Mouse (Mus musculus): ENCODE measurements around the gene Elk1.

Elk1 gene

DNA sequence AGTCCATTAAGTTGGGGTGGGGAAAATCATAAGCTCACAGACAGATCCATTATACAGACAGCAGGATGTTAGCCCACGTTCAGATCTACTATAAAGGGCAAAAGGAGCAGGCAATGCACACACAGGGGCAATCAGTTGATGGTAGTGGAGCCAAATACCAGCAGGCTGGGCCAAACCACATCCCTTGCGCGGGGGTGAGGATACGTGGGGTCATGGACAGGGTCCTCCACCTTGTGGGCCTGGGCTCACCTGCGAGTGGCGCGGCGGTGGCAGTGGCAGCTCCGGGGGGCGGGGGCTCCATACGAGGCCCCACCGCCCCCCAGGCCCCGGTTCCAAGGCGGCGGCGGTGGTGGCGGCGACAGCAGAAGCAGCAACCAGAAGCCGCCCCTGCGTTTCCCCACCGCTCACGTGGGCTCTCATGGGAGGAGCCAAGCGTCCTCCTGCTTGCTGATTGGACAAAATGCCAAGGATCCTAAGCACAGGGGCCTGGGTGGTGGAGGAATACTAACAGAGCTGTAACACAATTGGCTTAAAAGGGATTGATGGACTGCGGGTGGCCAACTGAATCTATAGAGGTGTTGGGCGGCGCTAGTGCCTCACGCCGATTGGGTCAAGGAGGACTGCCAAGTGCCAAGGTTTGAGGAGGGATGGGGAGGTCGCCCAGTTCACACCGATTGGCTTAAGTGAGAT, at the start of gene Elk1:
TSS of gene Elk1 (minus strand) at position 418 of the 690 bp plus-strand sequence.
- peak; percentile 64 for DNase-seq (ENCODE audit: low read depth, low spot score)

DNA sequence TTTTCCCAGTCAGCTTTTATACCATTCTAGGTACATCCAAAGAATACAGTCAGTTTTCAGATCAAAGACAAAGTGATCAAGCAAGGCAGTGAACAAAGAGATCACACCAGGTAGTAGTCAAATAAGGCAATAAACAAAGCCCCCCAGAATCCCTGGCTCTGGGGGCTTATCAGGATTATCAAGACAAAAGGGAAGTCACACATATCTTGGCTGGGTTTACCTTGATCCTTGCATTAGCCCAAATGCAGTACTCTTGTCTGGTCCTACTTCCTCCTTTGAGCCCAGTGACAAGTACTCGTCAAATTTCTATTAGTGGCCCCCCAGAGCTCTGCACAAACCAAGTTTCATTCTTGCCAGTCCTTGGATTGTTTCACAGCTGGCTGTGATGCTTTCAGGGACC, 30.5 kb upstream of the Elk1 start:
- no peak for DNase-seq (ENCODE audit: low read depth, low spot score)

DNA sequence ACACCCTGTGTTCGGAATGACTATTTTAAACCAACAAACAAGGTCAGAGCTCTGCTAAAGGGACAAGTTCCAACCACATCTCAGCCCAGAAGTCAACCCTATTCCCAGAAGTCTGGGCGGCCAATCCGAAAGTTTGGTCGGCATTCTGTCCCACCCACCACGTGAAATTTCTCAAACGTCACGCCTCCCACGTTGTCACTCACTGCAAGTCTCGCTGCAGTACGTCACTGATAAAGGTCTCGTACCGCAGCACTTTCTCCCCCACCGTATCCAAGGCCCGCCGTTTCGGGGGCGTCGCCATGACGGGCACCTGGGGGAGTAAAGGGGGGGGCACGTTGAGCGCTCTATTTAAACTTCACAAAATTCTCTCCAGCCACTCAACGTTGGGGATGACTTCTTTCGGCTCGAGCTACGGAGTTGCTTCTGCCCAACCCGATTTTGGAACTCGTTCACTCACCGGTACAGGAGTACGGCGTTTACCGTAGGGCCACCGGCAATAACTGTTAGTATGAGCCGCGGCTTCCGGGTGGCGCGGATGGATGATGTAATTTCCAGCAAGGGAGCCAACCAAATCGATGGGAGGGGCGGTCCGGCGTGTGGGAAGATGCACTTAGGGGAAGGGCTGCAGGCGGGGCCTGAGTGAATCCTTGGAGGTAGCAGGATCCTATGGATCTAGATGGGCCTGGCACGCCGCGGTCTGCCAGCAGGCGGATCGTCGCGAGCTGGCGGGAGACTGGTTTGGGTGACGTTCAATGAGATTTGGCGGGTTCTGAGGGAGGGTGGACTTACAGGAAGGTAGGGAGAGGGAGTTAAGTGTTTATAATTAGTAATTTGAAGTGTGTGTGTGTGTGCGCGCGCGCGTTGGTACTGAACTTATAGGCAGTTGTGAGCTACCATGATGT, 11.3 kb upstream of the Elk1 start, which contains the start of gene Uxt:
TSS of gene Uxt (minus strand) at position 541 of the 902 bp plus-strand sequence.
- DNase-seq (ENCODE audit: low read depth, low spot score) = peak; percentile 71

DNA sequence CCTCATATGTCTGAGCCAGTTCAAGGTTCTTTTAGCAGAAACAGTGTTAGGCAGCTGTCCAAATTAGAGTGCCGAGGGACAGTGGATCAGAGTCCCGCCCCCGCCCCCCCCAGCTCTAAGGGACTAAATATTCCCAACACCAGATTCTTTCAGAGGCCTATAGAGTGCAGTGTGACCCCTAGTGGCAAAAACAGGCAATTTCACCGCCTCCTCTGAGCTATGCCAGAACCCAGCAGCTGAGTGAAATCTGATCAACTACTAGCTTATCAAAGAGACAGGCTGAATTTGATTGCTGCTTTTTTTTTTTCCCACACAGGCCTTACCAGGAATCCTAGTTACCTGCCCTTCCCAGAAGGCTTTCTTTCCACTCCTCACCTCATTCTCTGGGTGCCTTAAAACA, 4.4 kb downstream of the Elk1 start:
- DNase-seq (ENCODE audit: low read depth, low spot score) = no peak

DNA sequence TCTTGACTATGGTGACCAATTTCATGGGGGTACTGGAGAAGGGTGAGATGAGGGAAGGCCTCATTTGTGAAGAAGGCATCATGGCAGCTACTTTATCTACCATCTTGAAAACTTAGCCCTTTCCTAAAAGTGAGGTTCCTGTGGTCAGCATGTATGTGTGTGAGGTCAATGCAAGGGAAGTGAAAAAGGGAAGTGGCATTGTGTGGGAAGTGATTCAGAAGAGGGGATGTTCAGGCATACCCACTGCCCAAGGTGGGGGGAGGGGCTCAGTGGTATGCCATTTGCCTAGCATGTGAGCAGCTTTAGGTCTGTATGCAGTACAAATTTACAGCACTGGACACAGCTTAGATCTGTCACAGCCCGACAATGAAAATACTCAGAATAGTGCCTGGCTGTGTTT, 18.4 kb downstream of the Elk1 start:
- no peak for DNase-seq (ENCODE audit: low read depth, low spot score)

DNA sequence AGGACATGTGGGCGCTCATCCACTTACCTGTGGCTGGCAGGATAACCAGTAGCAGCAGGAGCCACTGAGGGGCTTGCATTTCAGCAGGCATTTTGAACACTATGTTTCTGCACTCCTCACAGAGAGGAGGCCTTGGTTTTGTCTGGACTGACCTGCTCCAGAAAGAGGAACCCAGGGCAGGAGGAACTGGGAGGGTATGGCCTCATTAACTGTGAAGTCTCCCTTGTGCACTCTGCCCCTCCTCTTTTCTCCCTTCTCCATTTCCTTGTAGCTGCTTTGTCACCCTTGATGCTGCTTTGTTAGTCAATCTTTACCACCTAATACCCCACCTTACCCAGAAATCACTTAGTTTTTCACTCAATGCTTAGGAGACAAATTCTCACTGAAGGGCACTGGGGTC, 19.0 kb downstream of the Elk1 start, which contains the start of gene Cfp:
TSS of gene Cfp (minus strand) at position 192 of the 400 bp plus-strand sequence.
- DNase-seq (ENCODE audit: low read depth, low spot score) = no peak

DNA sequence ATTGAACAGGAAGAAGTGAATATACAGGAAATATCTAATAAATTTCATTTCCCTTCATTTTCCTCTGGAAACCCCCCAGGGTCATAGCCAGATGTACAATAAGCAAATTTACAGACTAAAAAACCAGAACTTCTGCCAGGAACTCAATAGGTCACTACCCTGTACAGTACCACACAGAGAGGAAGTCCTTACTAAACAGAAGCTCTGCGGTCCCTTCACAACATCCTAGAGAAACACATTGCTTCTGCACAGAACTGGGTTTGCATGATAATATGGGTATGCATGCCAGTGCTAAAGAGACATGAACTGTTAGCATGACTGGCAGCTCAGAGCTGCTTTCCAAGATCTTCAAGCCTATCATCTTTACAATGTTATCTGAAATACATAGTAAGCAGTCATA, 20.5 kb downstream of the Elk1 start:
- DNase-seq (ENCODE audit: low read depth, low spot score) = no peak

DNA sequence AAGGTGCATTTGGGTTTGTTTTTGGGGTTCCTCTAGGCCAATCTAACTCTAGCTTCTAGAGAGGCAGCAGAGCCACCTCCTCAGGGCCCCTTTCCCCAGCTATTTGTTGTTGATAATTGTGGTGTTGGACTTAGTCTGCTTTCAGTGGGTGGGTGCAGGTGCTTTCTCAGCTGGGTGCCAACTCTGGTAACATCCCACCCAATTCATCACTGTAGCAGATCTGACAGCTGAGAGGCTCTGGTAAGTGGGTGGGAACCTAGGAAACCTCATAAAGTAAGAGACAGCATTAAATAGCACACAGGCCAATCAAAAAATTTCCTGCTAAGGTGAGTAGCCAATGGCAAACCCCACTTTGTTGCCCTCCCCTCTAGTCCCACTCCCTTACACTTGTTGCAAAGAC, 25.4 kb downstream of the Elk1 start:
- DNase-seq (ENCODE audit: low read depth, low spot score) = no peak

DNA sequence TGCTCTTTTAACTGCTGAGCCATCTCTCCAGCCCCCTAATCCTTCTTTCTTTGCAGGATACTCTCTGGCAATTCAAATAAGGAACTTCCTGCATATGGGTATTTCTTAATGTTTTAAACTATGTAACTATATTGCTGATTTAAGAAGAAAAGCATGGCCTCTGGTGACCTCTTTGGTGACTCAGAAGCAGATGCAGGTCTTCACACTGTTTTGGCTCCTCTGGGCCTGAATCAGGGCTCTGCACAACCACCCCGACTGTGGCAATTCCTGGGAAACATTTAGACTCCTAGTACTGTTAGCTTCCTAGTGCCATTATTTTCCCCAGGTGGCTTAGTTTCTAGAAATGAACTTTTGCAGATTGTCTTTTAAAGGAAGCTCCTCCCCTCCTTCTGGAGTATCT, 26.9 kb downstream of the Elk1 start:
- no peak for DNase-seq (ENCODE audit: low read depth, low spot score)

DNA sequence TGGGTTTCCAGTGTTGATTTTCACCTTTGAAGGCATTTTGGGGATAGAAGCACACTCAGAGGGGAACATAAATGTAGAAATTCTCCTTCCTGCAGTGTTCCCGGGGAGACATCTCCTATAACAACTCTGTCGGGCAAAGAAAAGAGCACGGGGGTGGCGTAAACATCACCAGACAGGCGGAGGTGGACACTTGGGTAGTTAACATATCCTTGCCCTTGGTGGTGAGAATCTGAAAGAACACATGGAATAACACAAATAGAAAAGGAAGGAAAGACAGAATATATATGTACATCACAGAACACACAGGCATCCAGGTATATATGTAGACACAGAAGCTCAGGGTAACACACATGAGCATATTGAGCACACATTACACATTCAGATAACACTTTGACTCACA, 29.0 kb downstream of the Elk1 start:
- DNase-seq (ENCODE audit: low read depth, low spot score) = no peak

DNA sequence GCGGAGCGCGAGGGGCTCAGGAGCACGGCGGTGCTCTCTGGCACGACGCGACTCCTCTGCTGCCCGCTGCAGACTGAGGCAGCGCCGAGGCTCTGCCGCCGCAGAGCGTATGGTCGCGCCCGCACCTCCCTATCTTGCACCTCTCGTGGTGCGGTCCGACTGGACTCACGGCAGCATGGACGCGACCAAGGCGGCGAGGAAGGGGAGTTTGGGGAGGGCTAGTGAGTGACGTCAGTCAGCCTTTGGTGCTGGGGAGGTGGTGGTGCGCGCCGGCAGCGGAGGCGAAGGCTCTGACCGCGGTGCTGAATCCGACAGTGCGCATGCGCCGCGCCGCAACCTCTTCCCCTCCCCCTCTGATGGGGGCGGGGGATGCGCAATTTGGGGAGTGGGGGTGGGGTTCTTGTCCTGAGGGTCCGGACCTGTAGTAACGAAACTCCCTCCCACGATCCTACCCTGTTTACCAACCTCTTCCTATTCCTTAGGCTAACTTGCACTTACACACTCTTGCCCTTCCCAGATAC, 29.5 kb downstream of the Elk1 start, which contains the start of gene Syn1:
TSS of gene Syn1 (minus strand) at position 161 of the 521 bp plus-strand sequence.
- no peak for DNase-seq (ENCODE audit: low read depth, low spot score)

DNA sequence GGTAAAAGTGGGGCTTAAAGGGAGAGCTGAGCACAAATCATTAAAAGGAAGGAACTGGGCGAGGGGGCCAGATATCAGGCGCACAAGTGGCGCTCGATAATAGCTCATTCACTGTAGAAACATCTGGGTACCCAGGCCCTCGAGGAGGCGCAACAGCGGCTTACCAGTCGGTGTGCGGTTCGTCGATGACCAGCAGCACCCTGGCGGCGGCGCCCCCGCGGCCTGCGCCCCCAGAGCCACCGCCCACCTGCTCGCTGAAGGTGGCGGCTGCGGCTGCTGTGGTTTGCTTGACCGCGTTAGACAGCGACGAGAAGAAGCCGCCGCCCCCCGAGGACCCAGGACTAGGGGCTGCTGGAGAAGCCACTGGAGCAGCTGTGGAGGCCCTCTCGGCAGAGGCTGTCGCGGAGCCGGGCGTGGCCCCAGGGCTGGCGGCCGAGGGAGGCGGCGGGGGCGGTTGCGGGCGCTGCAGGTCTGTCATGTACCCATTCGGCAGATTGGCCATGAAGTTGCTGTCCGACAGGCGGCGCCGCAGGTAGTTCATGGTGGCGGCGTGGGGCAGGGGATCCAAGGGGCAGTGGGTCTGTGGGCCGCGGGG, 30.1 kb downstream of the Elk1 start:
- no peak for DNase-seq (ENCODE audit: low read depth, low spot score)

DNA sequence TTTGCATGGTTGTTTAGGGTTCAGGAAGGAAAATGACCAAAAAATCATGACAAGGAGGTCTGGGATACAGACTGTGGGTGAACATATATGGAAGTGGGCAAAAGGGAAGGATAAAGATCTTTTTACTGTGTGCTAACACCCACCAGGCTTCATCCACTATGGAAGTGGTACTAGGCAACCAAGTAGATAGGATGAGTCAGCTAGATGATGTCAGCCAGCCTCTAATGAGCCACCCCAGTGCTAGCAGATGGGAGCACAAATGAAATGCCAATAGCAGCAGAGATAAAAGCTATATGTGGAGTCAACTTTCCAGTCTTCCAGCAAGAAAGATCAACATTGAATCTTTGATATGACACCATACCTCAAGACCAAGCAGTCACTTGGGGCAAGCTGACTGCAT, 35.3 kb downstream of the Elk1 start:
- DNase-seq (ENCODE audit: low read depth, low spot score) = no peak

DNA sequence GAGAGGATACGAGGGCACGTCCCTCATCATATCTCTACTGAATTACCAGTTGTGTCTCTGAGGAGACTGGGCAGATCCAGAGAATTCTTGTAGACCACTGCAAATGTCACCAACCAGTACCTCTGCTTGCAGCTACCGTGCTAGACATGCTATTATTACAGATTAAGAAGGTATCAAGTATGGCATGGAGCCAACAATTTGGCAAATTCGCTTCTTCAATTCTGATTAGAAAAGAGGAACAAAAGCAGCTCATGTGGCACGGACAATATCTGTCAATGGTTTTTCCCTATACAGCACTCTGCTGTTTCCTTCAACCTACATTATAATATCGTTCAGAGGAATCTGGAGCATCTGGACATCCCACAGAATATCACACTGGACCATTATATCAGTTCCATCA, 36.7 kb downstream of the Elk1 start:
- DNase-seq (ENCODE audit: low read depth, low spot score) = no peak

DNA sequence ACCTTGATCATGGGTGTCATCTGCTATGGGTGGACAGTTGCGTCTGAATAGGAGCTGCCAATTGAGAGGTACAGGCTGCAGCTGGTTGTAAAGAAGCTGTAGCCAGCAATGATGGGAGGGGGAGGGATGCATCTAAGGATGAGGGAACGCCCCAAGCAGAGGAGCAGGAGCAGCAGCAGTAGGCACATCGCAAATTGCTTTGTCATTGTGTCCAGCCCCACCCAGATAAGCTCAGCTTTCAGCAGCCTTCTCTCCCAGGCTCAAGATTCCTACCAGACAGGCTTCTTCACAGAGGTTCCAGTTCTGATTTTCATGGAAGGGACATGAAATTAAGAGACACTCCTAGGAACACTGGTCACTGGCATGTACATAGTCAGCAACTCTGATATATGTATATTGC, 40.3 kb downstream of the Elk1 start:
- peak; percentile 20 for DNase-seq (ENCODE audit: low read depth, low spot score)

Measured in c-Kit-negative CD71-positive TER-119-positive erythroid progenitor cells, embryonic 14.5 days (primary cell).